8 mouse cellular contexts compared by ENCODE assay signal in genomic region chr2:145861193-145862123, GRCm38 (mm10). TPM values are rescaled to one million over a fixed set of nuclear protein-coding genes. Genes with fewer than 3 reads are reported as not detected.
DNase-seq lines count a peak whose midpoint lies in the region; ATAC-seq lines count a peak whose summit lies in the region.

No protein-coding gene starts in this region.

- H3K27me3 ChIP-seq in heart, embryonic 12.5 days (replicated peaks) = no peaks in the 10 kb centered on the region
- no peaks in the 10 kb centered on the region for H3K27me3 ChIP-seq in kidney, embryonic 16.5 days (ENCODE audit: insufficient read depth, low read length)
- no peaks in the 10 kb centered on the region for H3K27me3 ChIP-seq in midbrain, embryonic 14.5 days (ENCODE audit: control insufficient read depth, insufficient read depth, low read length)

- 60% methylated on average over 8 of the region's 8 CpGs for WGBS in heart, embryonic 12.5 days
- WGBS in kidney, embryonic 16.5 days = 64% methylated on average over 8 of the region's 8 CpGs
- WGBS in midbrain, embryonic 14.5 days = 69% methylated on average over 8 of the region's 8 CpGs

- peak overlapping the region; percentile 68 for H3K4me2 ChIP-seq in heart, embryonic 12.5 days
- H3K4me2 ChIP-seq in kidney, embryonic 16.5 days (replicated peaks; ENCODE audit: low read depth, low read length) = peak overlapping the region; percentile 55
- H3K4me2 ChIP-seq in midbrain, embryonic 14.5 days (ENCODE audit: low read length) = peak overlapping the region; percentile 66

- H3K36me3 ChIP-seq in heart, embryonic 12.5 days = peaks cover 6% of the 10 kb centered on the region
- H3K36me3 ChIP-seq in kidney, embryonic 16.5 days (ENCODE audit: insufficient read depth, low read length) = peaks cover 7% of the 10 kb centered on the region
- H3K36me3 ChIP-seq in midbrain, embryonic 14.5 days (ENCODE audit: control insufficient read depth, insufficient read depth, low read length) = no peaks in the 10 kb centered on the region

- peaks cover 65% of the 10 kb centered on the region for H3K4me1 ChIP-seq in heart, embryonic 12.5 days (replicated peaks)
- H3K4me1 ChIP-seq in kidney, embryonic 16.5 days (ENCODE audit: insufficient read depth, low read length) = peaks cover 39% of the 10 kb centered on the region
- H3K4me1 ChIP-seq in midbrain, embryonic 14.5 days (ENCODE audit: control insufficient read depth, insufficient read depth, low read length) = peaks cover 26% of the 10 kb centered on the region

- peak overlapping the region; percentile 96 for H3K27ac ChIP-seq in heart, embryonic 12.5 days (ENCODE audit: poor library complexity, severe bottlenecking)
- H3K27ac ChIP-seq in kidney, embryonic 16.5 days (ENCODE audit: low read length) = peak overlapping the region; percentile 95
- peak overlapping the region; percentile 85 for H3K27ac ChIP-seq in midbrain, embryonic 14.5 days (replicated peaks; ENCODE audit: low read depth, low read length)

- peak overlapping the region; percentile 45 for H3K4me3 ChIP-seq in heart, embryonic 12.5 days
- H3K4me3 ChIP-seq in kidney, embryonic 16.5 days (ENCODE audit: low read length) = peak overlapping the region; percentile 39
- peak overlapping the region; percentile 38 for H3K4me3 ChIP-seq in midbrain, embryonic 14.5 days (replicated peaks; ENCODE audit: low read depth, low read length)

- no peaks in the 10 kb centered on the region for H3K9me3 ChIP-seq in heart, embryonic 12.5 days (replicated peaks)
- no peaks in the 10 kb centered on the region for H3K9me3 ChIP-seq in kidney, embryonic 16.5 days (ENCODE audit: low read length)
- no peaks in the 10 kb centered on the region for H3K9me3 ChIP-seq in midbrain, embryonic 14.5 days (ENCODE audit: control insufficient read depth, low read length)

- H3K9ac ChIP-seq in heart, embryonic 12.5 days = peak overlapping the region; percentile 74
- peak overlapping the region; percentile 61 for H3K9ac ChIP-seq in kidney, embryonic 16.5 days (replicated peaks; ENCODE audit: low read length)
- peak overlapping the region; percentile 50; the same call in 1 of the 2 replicates for H3K9ac ChIP-seq in midbrain, embryonic 14.5 days (replicated peaks; ENCODE audit: low read length)

- ATAC-seq in heart, embryonic 12.5 days (ENCODE audit: insufficient number of reproducible peaks, low FRiP score) = no peak
- ATAC-seq in kidney, embryonic 16.5 days (ENCODE audit: low FRiP score, low TSS enrichment) = no peak
- no peak for ATAC-seq in midbrain, embryonic 14.5 days (ENCODE audit: low FRiP score, low TSS enrichment)

- DNase-seq in urinary bladder, postnatal 14 days (ENCODE audit: low spot score) = peak; percentile 31
- no peak for DNase-seq in urinary bladder, postnatal 10 days (ENCODE audit: low spot score)
- DNase-seq in midbrain, embryonic 14.5 days = peak; percentile 28
- DNase-seq in T-cell, adult 2 months (ENCODE audit: low spot score) = no peak
- no peak for DNase-seq in urinary bladder, adult 2 months (ENCODE audit: low spot score)
- no peak for DNase-seq in adrenal gland, postnatal 4 days (ENCODE audit: low spot score in 2 of 2)

RNA-seq across cellular contexts. Expression of gene Naa20, which starts 40.4 kb away (rescaled TPM):
- 164 and 166 TPM in 2 replicates for polyA plus RNA-seq in heart, embryonic 12.5 days (2016; fragmentation: Nextera tagmentation; extraction: Ambion mirVana)
- 170 and 177 TPM in 2 replicates for polyA plus RNA-seq in kidney, embryonic 16.5 days (2015; fragmentation: Nextera tagmentation; extraction: Ambion mirVana)
- 128 and 134 TPM in 2 replicates for polyA plus RNA-seq in midbrain, embryonic 14.5 days (2014; fragmentation: Nextera tagmentation; extraction: Ambion mirVana)
- polyA plus RNA-seq in urinary bladder, adult 2 months (2012; rRNA removed) = 61.3 and 78.9 TPM in 2 replicates
- total RNA-seq in adrenal gland, postnatal 4 days (2021) = 10 to 100 TPM; 73.0 to 77.8 TPM

Comparison
In these comparisons a context has a peak if more than half of its experiments do, and no peak if none do; other contexts are left out.
1. DNase-seq: peak in urinary bladder, postnatal 14 days (single experiment) and midbrain, embryonic 14.5 days (single experiment); none in urinary bladder, postnatal 10 days (single experiment), T-cell, adult 2 months (single experiment), urinary bladder, adult 2 months (single experiment) and adrenal gland, postnatal 4 days (0 of 2).
2. Peak in every context shown above with its lines, with median percentiles within 50 percentile points of each other: H3K27ac ChIP-seq, H3K4me2 ChIP-seq, H3K4me3 ChIP-seq and H3K9ac ChIP-seq.